Mouse (Mus musculus) left cerebral cortex, postnatal 14 days (tissue): ENCODE measurements at regions not wholly inside any gene's neighbourhood (a gene's known extent, or its start where the extent isn't known, plus 50 kb on each side); places are given as distances from the start of the nearest gene placed in this dataset.
A peak's percentile ranks its signal among the peaks of the same experiment; 100 is the strongest.

Experiments
- DNase-seq, 2 experiments: peaks; one replicate each; pipeline ENCODE4 v3.0.0; 2021 to 2022; ENCODE audit warnings: low spot score in 2 of 2, mixed read lengths in 1 of 2
- intact Hi-C: fragments of 180-260 bp; cut with DNase I; formaldehyde crosslinking; loops from one replicate; pipeline ENCODE4 v1.15.1; 2025

DNA sequence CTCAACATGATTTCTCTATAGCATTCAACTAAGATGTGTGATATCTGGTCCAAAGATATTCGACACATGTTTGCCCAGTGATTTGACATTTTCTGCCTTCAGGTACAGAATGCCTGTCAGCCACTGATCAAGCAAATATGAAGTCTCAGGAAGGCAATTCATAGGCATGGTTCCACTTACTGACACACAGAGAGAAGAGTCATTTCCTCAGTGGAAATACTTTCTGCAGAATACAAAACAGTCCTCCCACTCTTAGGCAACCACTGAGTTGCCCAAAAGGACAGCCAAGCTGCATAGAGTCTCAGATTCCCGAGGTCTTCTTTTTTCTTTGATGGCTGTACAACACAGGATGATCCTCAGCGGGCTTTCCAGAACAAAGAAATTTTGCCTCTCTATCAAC, 110.9 kb downstream of the Ndufa4 start:
- intact Hi-C loops: no loop called here
- no peak for DNase-seq

DNA sequence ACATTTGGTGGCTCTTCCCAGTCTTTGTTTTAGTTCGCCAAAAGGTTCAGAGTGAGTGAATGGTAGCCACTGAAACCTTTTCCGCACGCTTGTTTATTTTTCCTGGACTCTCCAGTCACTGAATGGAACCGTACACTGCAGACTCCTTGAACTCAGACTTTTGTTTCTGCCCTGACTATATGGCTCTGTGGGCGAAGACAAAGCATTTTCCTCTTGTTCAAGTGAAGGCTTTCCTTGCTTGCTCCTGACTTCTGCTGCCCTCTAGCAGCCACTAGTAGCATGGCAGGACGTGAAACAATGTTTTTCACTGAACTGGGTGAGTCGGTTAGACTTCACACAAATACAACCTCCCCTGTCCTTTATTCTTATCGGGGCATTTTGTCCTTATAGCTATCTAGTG, 113.9 kb downstream of the Ndufa4 start:
- intact Hi-C loops: no loop called here

GRCm38 (mm10) chr6:11792186-11792585, 115.1 kb downstream of the Ndufa4 start:
- intact Hi-C loops: no loop called here
- no peak for DNase-seq

More for the DNA sequence above, 113.9 kb downstream of the Ndufa4 start:
- peak; percentile 33 to 67 for DNase-seq

DNA sequence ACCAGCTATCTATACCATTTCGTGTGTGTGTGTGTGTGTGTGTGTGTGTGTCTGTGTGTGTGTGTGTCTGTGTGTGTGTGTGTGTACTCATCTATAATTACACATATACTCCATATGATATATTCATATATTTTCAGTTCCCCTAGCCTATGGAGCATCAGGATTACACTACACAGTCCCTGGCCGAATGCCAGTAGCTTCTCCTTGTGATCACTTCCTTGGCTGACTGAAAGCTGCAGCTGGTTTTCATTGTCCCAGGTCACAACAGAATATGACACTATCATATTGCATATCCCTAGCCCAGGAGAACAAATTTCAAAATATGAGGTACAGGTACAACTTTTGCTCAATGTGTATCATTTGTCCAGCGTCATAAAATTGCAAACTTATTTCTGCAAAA, 116.2 kb downstream of the Ndufa4 start:
- intact Hi-C loops: no loop called here
- no peak for DNase-seq

DNA sequence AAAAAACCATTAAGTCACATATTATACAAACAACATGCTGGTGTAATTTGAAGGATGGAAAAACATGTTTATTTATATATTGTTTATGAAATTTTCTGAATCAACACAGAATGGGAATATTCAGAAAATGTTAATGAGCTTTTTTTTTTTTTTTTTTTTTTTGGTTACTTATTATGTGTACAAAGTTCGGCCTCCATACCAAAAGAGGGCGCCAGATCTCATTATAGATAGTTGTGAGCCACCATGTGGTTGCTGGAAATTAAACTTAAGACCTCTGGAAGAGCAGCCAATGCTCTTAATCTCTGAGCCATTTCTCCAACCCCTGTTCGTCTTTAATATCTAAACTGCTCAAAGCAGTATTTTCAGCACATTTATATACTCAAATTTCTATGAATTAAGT, 133.3 kb downstream of the Ndufa4 start:
- intact Hi-C loops: no loop called here
- DNase-seq: no peak

- intact Hi-C loops: no loop called here
- DNase-seq: no peak
Observed at GRCm38 (mm10) chr6:11762912-11763311, 144.4 kb downstream of the Ndufa4 start.

- intact Hi-C loops: no loop called here
- DNase-seq: no peak
Observed at GRCm38 (mm10) chr6:11737667-11738066, 169.6 kb downstream of the Ndufa4 start.

DNA sequence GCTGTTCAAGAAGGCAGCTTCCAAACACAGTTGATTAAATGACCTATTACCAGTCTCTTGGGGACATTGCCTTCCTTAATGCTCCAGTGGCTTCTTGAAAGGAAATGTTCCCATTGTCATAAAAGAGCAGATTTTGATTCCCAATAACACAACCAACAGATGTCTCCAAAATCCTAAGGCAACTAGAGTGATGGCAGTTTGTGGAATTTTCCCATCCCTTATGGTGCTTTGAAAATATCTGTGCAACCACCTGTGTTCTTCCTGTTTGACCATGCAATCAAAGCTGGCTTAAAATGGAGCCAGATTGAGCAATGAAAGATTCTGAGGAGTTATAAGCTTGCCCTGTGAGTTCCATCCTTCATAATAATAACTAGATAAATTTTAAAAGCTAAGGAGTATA, 176.2 kb downstream of the Ndufa4 start:
- intact Hi-C loops: no loop called here
- no peak for DNase-seq

- intact Hi-C loops: no loop called here
Observed at GRCm38 (mm10) chr6:11730667-11731066, 176.6 kb downstream of the Ndufa4 start.

DNA sequence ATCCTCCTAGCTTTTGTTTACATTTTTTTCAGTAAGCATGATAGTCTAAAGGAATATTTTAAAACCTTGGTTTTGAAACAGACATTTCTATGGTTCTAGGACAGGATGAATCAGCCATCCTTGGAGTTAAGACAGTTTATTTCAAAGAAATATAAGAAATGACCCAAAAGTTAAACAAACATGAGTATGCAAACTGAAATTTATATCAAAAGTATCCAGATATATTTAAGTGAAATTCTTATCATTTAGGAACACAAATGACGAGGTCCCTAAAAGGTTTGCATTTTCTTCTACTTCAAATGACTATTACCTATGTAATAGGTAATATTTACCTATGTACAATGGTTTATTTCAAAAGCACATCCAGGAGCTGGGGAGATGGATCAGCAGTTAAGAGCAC, 179.5 kb downstream of the Ndufa4 start:
- no peak for DNase-seq
- intact Hi-C loops: no loop called here

More at GRCm38 (mm10) chr6:11730667-11731066, 176.6 kb downstream of the Ndufa4 start:
- DNase-seq: no peak

DNA sequence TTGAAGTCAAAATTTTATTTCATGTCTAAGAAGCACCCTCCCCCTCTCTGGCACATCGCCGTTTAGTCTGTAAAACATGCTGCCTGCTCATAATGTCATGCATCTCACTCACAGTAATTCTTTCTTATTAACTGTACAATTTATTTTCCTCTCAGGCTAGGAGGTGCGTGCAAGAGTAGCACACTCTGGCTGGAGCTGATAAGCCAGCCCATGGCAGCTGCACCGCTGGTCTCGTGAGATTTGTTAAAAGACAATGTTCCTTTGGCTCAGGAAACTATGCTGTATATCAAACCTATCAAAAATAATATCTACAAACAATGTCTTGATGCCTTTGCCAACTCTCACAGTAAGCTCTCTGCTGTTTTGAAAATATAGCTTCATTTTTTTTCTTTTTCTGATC, 179.9 kb downstream of the Ndufa4 start:
- no peak for DNase-seq

DNA sequence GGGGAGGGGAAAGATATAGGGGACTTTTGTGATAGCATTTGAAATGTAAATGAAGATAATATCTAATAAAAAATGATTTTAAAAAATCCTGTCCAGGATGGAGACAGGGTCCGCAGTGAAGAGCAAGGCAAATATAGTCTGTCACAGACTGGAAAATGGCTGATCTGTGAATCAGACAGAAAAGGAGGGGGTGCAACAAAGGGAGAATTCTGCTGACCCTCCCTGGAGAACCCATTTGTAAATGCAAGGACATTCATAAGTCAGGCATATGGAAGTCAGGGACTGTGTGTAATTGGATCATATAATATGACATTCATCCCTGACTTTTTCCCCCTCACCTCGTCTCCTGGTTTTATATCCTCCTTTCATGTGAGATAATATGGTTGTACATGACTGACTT, 183.8 kb downstream of the Ndufa4 start:
- no peak for DNase-seq
- intact Hi-C loops: no loop called here

More for the DNA sequence above, 179.9 kb downstream of the Ndufa4 start:
- intact Hi-C loops: no loop called here

DNA sequence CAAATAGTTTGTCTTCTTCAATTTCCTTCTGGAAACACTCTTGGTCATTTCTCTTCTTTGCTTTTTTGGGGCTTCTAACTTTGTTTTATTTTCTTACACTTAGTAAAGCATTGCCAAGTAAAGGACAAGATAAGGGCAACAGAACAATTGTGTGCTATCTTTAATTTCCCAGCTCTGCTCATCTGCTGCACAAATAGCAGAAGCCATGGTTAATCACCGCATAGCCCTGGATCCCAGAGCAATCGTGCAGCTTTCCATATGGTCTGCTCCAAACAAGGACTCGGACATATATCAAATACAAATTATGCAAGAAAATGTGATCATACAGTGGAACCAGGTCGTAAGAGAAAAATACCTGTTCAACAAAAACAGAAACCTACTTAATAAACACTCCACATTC, 187.0 kb downstream of the Ndufa4 start:
- intact Hi-C loops: no loop called here
- no peak for DNase-seq

DNA sequence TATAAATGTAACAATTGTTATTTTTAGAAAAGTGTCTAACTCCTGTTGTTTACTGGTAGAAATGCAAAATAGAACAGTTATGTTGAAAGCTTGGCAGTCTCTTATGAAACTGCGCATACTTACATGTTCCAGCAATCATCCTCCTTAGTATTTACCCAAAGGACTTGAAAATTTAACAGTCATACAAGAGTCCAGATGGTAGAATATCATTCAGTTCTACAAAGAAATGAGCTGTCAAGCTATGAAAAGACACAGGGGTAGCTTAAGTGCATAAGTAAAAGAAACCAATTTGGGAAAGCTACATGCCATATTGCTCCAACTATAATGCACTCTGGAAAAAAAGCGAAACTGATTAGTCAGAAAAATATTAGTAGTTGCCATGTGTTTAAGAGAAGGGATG, 196.7 kb downstream of the Ndufa4 start:
- intact Hi-C loops: no loop called here

GRCm38 (mm10) chr6:11709465-11709864, 197.8 kb downstream of the Ndufa4 start:
- intact Hi-C loops: no loop called here
- no peak for DNase-seq

More for the DNA sequence above, 196.7 kb downstream of the Ndufa4 start:
- DNase-seq: peak in 1 of 2 experiments; percentile 31
